Mouse (Mus musculus) ES-Bruce4 (cell line): ENCODE measurements at regions not wholly inside any gene's neighbourhood (a gene's known extent, or its start where the extent isn't known, plus 50 kb on each side); places are given as distances from the start of the nearest gene placed in this dataset.

Source experiments
- CTCF ChIP-seq: IDR thresholded peaks from one replicate; pipeline ENCODE4 v1.8.1; 2011; ENCODE audit warnings: low read depth, low read length
- EP300 ChIP-seq: IDR thresholded peaks from 2 replicates; pipeline ENCODE4 v1.6.1; 2011; ENCODE audit warnings: low read depth, low read length; ENCODE audit not compliant: insufficient read depth
- POLR2A ChIP-seq: IDR thresholded peaks from one replicate; pipeline ENCODE4 v1.8.1; 2011; ENCODE audit warnings: low read length; ENCODE audit not compliant: insufficient read depth

GRCm38 (mm10) chr3:37936251-37936931 lies 212.1 kb upstream of the Gm5148 start:
- TF ChIP-seq POLR2A (no peak), CTCF (no peak), EP300 (no peak)
